Mouse (Mus musculus): ENCODE measurements around the gene Pdlim7.

DNA sequence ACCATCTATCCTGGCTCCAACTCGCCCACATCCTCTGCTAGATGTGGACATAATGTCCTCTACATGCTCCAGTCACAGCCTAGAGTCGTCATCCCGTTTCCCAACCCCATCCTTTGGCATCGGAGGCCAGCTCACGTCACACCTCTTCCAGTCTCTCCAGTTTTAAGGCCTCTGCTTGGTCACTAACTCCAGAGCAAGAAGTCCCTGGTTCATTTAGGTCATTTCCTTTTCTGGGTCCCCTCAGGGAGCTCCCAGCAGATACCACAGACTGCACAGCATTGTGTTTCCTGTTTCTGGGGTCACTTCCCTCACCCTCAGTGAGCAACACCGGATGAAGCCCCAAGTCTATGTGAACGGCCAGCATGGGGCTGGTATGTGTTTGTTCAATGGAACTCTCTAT, 34.5 kb downstream of the Pdlim7 start:
- TF ChIP-seq CTCF (IDR thresholded peaks at IDR 0.05; ENCODE audit: low read depth) (no peak), EP300 (IDR thresholded peaks at IDR 0.05; ENCODE audit: low read depth) (no peak)

Data from liver, embryonic 14.5 days (tissue).